Comparison of ENCODE assay signal across 8 mouse cellular contexts in the genomic region with DNA sequence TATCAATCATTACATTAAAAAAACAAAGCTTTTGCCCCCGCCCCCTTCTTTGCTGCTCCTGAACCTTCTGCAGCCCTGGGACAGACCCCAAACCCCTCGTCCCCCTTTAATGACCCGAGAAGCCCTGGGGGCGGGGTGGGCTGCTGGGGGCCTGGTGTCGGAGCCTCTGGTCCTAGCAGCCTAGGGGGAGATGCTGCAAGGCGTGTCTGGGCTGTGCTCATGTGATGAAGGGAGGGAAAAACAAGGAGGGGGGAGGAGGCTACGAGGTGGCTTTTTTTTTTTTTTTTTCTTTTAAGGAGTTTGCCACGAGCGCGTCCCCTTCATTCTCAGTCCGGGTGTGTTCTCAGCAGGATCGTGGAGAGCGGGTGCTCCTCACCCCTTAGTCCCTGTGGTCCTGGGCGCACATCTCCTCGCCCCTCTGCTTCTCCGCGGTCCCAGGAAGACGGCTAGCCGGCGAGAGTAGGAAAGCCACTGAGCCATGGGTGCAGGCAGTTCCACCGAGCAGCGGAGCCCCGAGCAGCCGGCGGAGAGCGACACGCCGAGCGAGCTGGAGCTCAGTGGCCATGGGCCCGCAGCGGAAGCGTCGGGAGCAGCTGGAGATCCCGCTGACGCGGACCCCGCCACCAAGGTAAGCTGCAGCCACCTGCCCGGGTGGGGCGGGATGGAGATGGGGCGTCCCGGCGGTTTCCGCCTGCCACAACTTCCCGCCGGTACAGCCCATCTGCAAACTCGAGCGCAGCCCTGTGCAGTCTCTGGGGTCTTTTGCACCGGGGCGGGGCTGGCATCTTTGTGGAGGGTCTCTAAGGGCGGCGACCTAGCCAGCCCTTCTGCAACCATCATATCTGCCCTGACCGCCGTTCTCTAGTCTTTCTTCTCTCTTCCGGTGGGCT. TPM values are rescaled to one million over a fixed set of nuclear protein-coding genes. Genes with fewer than 3 reads are reported as not detected.
DNase-seq lines count a peak whose midpoint lies in the region; ATAC-seq and TF ChIP-seq lines count a peak whose summit lies in the region.

A gene (plus strand): TSS at position 340 of the 890 bp plus-strand sequence.

- no peak for TF ChIP-seq CTCF in bone marrow macrophage, adult 2 months (IDR thresholded peaks at IDR 0.05; ENCODE audit: low read depth, low read length)
- no peak for TF ChIP-seq CTCF in heart, postnatal 0 days (IDR thresholded peaks at IDR 0.05; ENCODE audit: low read depth)
- TF ChIP-seq CTCF in lung, postnatal 0 days (IDR thresholded peaks at IDR 0.05), result no peak

- peaks cover 7% of the 10 kb centered on the region for H3K36me3 ChIP-seq in ES-E14 (ENCODE audit: control insufficient read depth, insufficient read depth, low read length, poor library complexity, severe bottlenecking)
- H3K36me3 ChIP-seq in forebrain, embryonic 11.5 days (ENCODE audit: control insufficient read depth, insufficient read depth, low read length), result no peaks in the 10 kb centered on the region
- no peaks in the 10 kb centered on the region for H3K36me3 ChIP-seq in heart, postnatal 0 days (replicated peaks; ENCODE audit: control insufficient read depth, insufficient read depth, low read length)
- H3K36me3 ChIP-seq in lung, postnatal 0 days (ENCODE audit: insufficient read depth, low read length), result no peaks in the 10 kb centered on the region

- H3K4me1 ChIP-seq in ES-E14 (ENCODE audit: control insufficient read depth in 2 of 2, insufficient read depth in 2 of 2, low read length in 2 of 2, poor library complexity in 1 of 2), result peaks cover 12 to 18% of the 10 kb centered on the region in 2 experiments
- peaks cover 16% of the 10 kb centered on the region for H3K4me1 ChIP-seq in bone marrow macrophage, adult 2 months (ENCODE audit: control insufficient read depth, insufficient read depth, low read length)
- H3K4me1 ChIP-seq in forebrain, embryonic 11.5 days (replicated peaks; ENCODE audit: control insufficient read depth, insufficient read depth, low read length), result no peaks in the 10 kb centered on the region; the same call in 1 of the 2 replicates
- H3K4me1 ChIP-seq in heart, postnatal 0 days (ENCODE audit: control insufficient read depth, insufficient read depth), result peaks cover 9% of the 10 kb centered on the region; the same call in 1 of the 2 replicates
- no peaks in the 10 kb centered on the region for H3K4me1 ChIP-seq in lung, postnatal 0 days (ENCODE audit: insufficient read depth, low read depth, low read length)

- in situ Hi-C loops in ES-E14 (cut with MboI; ENCODE audit: low sequenced_read_pairs in 2 of 2, unreplicated experiment in 2 of 2), result no loop called here

- H3K4me3 ChIP-seq in ES-E14 (ENCODE audit: insufficient read depth in 1 of 2, low read depth in 1 of 2, low read length in 2 of 2, poor library complexity in 1 of 2, severe bottlenecking in 1 of 2), result peak within 1 kb of the TSS; percentile 84 to 90
- H3K4me3 ChIP-seq in bone marrow macrophage, adult 2 months (ENCODE audit: insufficient read depth, low read length), result peak within 1 kb of the TSS; percentile 62
- peak within 1 kb of the TSS; percentile 69 for H3K4me3 ChIP-seq in forebrain, embryonic 11.5 days (ENCODE audit: low read depth, low read length)
- peak within 1 kb of the TSS; percentile 59 for H3K4me3 ChIP-seq in heart, postnatal 0 days (ENCODE audit: low read depth, low read length)
- H3K4me3 ChIP-seq in lung, postnatal 0 days (ENCODE audit: low read depth, low read length), result peak within 1 kb of the TSS; percentile 58

- no peak for TF ChIP-seq EP300 in heart, postnatal 0 days (IDR thresholded peaks at IDR 0.05; ENCODE audit: low read depth)
- no peak for TF ChIP-seq EP300 in lung, postnatal 0 days (IDR thresholded peaks at IDR 0.05)

- ATAC-seq in forebrain, embryonic 11.5 days (replicated peaks; ENCODE audit: low FRiP score), result peak; percentile 79
- ATAC-seq in heart, postnatal 0 days (ENCODE audit: insufficient read depth, low read depth), result peak; percentile 62
- ATAC-seq in lung, postnatal 0 days, result peak; percentile 68

- under 1% methylated on average over 54 of the region's 54 CpGs for WGBS in forebrain, embryonic 11.5 days
- WGBS in heart, postnatal 0 days, result 1% methylated on average over 48 of the region's 54 CpGs
- WGBS in lung, postnatal 0 days, result 1% methylated on average over 53 of the region's 54 CpGs

- no peak for TF ChIP-seq POLR2A in bone marrow macrophage, adult 2 months (IDR thresholded peaks at IDR 0.05; ENCODE audit: borderline replicate concordance, low read depth, low read length)

- H3K4me2 ChIP-seq in forebrain, embryonic 11.5 days (ENCODE audit: low read depth, low read length, severe bottlenecking), result peak within 1 kb of the TSS; percentile 92
- H3K4me2 ChIP-seq in heart, postnatal 0 days (ENCODE audit: low read depth, low read length), result peak within 1 kb of the TSS; percentile 69
- H3K4me2 ChIP-seq in lung, postnatal 0 days (replicated peaks; ENCODE audit: low read depth, low read length), result peak within 1 kb of the TSS; percentile 93

- H3K27me3 ChIP-seq in forebrain, embryonic 11.5 days (ENCODE audit: control insufficient read depth, insufficient read depth, low read length), result no peaks in the 10 kb centered on the region
- 0 out of 2 replicates have a peak, but pooled peaks cover 8% of the 10 kb centered on the region for H3K27me3 ChIP-seq in heart, postnatal 0 days (ENCODE audit: control insufficient read depth, insufficient read depth, low read length)
- no peaks in the 10 kb centered on the region for H3K27me3 ChIP-seq in lung, postnatal 0 days (replicated peaks; ENCODE audit: insufficient read depth, low read length)

- H3K27ac ChIP-seq in ES-E14 (ENCODE audit: insufficient read depth, low read depth, low read length, poor library complexity, severe bottlenecking), result peak within 1 kb of the TSS; percentile 92
- H3K27ac ChIP-seq in bone marrow macrophage, adult 2 months (ENCODE audit: insufficient read depth, low read depth, low read length), result no peak within 1 kb of the TSS
- 0 out of 2 replicates have a peak within 1 kb of the TSS, but pooled peaks have one; percentile 37 for H3K27ac ChIP-seq in forebrain, embryonic 11.5 days (ENCODE audit: low read depth, low read length)
- peak within 1 kb of the TSS; percentile 25; the same call in 1 of the 2 replicates for H3K27ac ChIP-seq in heart, postnatal 0 days (ENCODE audit: low read depth)
- 0 out of 2 replicates have a peak within 1 kb of the TSS, but pooled peaks have one; percentile 20 for H3K27ac ChIP-seq in lung, postnatal 0 days (ENCODE audit: low read length)

- peak within 1 kb of the TSS; percentile 87 for H3K9ac ChIP-seq in ES-E14 (ENCODE audit: insufficient read depth, low read depth, low read length, poor library complexity, severe bottlenecking)
- H3K9ac ChIP-seq in forebrain, embryonic 11.5 days (ENCODE audit: low read length), result peak within 1 kb of the TSS; percentile 79
- H3K9ac ChIP-seq in heart, postnatal 0 days (replicated peaks; ENCODE audit: low read depth, low read length), result peak within 1 kb of the TSS; percentile 61
- peak within 1 kb of the TSS; percentile 29 for H3K9ac ChIP-seq in lung, postnatal 0 days (replicated peaks; ENCODE audit: low read depth)

- H3K9me3 ChIP-seq in ES-E14 (ENCODE audit: control insufficient read depth, insufficient read depth, low read depth, low read length), result no peaks in the 10 kb centered on the region
- no peaks in the 10 kb centered on the region for H3K9me3 ChIP-seq in forebrain, embryonic 11.5 days (ENCODE audit: control insufficient read depth, low read length)
- H3K9me3 ChIP-seq in heart, postnatal 0 days (replicated peaks; ENCODE audit: control insufficient read depth, low read length), result no peaks in the 10 kb centered on the region
- H3K9me3 ChIP-seq in lung, postnatal 0 days (ENCODE audit: low read length), result no peaks in the 10 kb centered on the region

- no peak for DNase-seq in ES-E14 (ENCODE audit: low read depth, low spot score)
- peak; percentile 75 for DNase-seq in forebrain, embryonic 11.5 days (ENCODE audit: low spot score)
- DNase-seq in heart, postnatal 0 days (ENCODE audit: low spot score), result peak; percentile 22
- peak in 1 of 2 experiments; percentile 28 for DNase-seq in layer of hippocampus, adult 8-10 months (ENCODE audit: low spot score in 2 of 2)
- DNase-seq in lung, postnatal 0 days (ENCODE audit: low spot score), result peak; percentile 49
- DNase-seq in retina, postnatal 1 day, result peak; percentile 66
- DNase-seq in urinary bladder, postnatal 25 days (ENCODE audit: low spot score), result peak; percentile 18

TF ChIP-seq in ES-E14, 5 proteins besides CTCF, POLR2A, EP300 and RAD21:
- no peak for TF ChIP-seq ZC3H11A (IDR thresholded peaks at IDR 0.05; ENCODE audit: borderline replicate concordance, low read depth, low read length)
- TF ChIP-seq MAFK (IDR thresholded peaks at IDR 0.05; ENCODE audit: insufficient read depth, low read depth, low read length), result 0 out of 2 replicates have a peak, but pooled peaks have one; percentile 3
- peak; percentile 97 for TF ChIP-seq ZNF384 (IDR thresholded peaks at IDR 0.05; ENCODE audit: low read depth, low read length)
- peak; percentile 16; the same call in 1 of the 2 replicates for TF ChIP-seq HCFC1 (IDR thresholded peaks at IDR 0.05; ENCODE audit: borderline replicate concordance, insufficient read depth, low read length)

RNA-seq across cellular contexts. Expression of the gene that starts here (rescaled TPM):
- total RNA-seq in ES-E14 (2012; rRNA removed), result 346 and 466 TPM in 2 replicates
- 0.27 and 0.43 TPM in 2 replicates for polyA plus RNA-seq in bone marrow macrophage, adult 2 months (2012; ENCODE audit: insufficient read depth, insufficient read length, missing spikeins)
- polyA plus RNA-seq in forebrain, embryonic 11.5 days (2014; fragmentation: Nextera tagmentation; extraction: Ambion mirVana), result 39.1 and 43.0 TPM in 2 replicates
- total RNA-seq in heart, postnatal 0 days (2014; rRNA removed; ENCODE audit: low replicate concordance), result 26.1 and 29.1 TPM in 2 replicates
- 19.9 and 20.0 TPM in 2 replicates for polyA plus RNA-seq in heart, postnatal 0 days (2015; fragmentation: Nextera tagmentation; extraction: Ambion mirVana)
- total RNA-seq in layer of hippocampus, adult 8-10 months (2022), result 10 to 100 TPM; 13.7 to 17.5 (median 14.1) TPM
- polyA plus RNA-seq in lung, postnatal 0 days (2015; fragmentation: Nextera tagmentation; extraction: Ambion mirVana), result 49.7 and 59.9 TPM in 2 replicates

Comparison
In these comparisons a context has a peak if more than half of its experiments do, and no peak if none do; other contexts are left out.
1. RNA of the gene that starts here (total RNA-seq): 346 to 466 TPM in ES-E14; 26.1 to 29.1 TPM in heart, postnatal 0 days and 13.7 to 17.5 TPM in layer of hippocampus, adult 8-10 months; every median in the first group is over 10 times any median in the second.
2. RNA of the gene that starts here (polyA plus RNA-seq): 49.7 to 59.9 TPM in lung, postnatal 0 days, 39.1 to 43.0 TPM in forebrain, embryonic 11.5 days and 19.9 to 20.0 TPM in heart, postnatal 0 days; 0.27 to 0.43 TPM in bone marrow macrophage, adult 2 months; every median in the first group is over 10 times any median in the second.
3. H3K9ac ChIP-seq: peak in every context shown above with its lines; median percentile 87 in ES-E14; 79 in forebrain, embryonic 11.5 days; 61 in heart, postnatal 0 days; 29 in lung, postnatal 0 days.
4. Peak in every context shown above with its lines, with median percentiles within 50 percentile points of each other: H3K4me3 ChIP-seq, ATAC-seq and H3K4me2 ChIP-seq.